Mouse (Mus musculus) limb, embryonic 10.5 days (tissue): ENCODE measurements around the gene Shq1. TPM values are rescaled to one million over a fixed set of nuclear protein-coding genes. Genes with fewer than 3 reads are reported as not detected.

Source experiments
- DNase-seq: peaks from one replicate; pipeline ENCODE4 v3.0.0-alpha.2; 2017; ENCODE audit warnings: low spot score
- H3K27ac ChIP-seq: fragments of 300-500 bp; sonication (generic); 2 replicates; pipeline ENCODE4 v1.5.1; 2016; ENCODE audit warnings: mild to moderate bottlenecking
- H3K27me3 ChIP-seq: fragments of 300-500 bp; sonication (generic); 2 replicates; pipeline ENCODE4 v1.6.1; 2016; ENCODE audit warnings: low read depth, mild to moderate bottlenecking; ENCODE audit not compliant: poor library complexity, severe bottlenecking
- H3K36me3 ChIP-seq: fragments of 300-500 bp; sonication (generic); 2 replicates; pipeline ENCODE4 v1.6.1; 2016; ENCODE audit warnings: mild to moderate bottlenecking, moderate library complexity
- H3K4me1 ChIP-seq: fragments of 300-500 bp; sonication (generic); 2 replicates; pipeline ENCODE4 v1.6.1; 2016
- H3K4me3 ChIP-seq: fragments of 300-500 bp; sonication (generic); 2 replicates; pipeline ENCODE4 v1.5.1; 2016; ENCODE audit warnings: mild to moderate bottlenecking, moderate library complexity
- H3K9me3 ChIP-seq: fragments of 300-500 bp; sonication (generic); replicated peaks from 2 replicates; pipeline ENCODE4 v1.6.1; 2016; ENCODE audit warnings: mild to moderate bottlenecking
- WGBS: fragments of 180-500 bp; shearing (Covaris S2); methylation state at CpG from one replicate; pipeline ENCODE4 v1.1.7; 2016; 5-methylcytosine and 5-hydroxymethylcytosine counted together
- polyA plus RNA-seq: library from polyadenylated mRNA; unstranded; fragments of >200 nt; fragmentation: Nextera tagmentation; extraction: Ambion mirVana; gene quantifications from 2 replicates; pipeline ENCODE4 v1.2.1, GENCODE M21; 2016

Gene Shq1
- polyA plus RNA-seq, 1 experiment from 2014 or later: 21.8 TPM

DNA sequence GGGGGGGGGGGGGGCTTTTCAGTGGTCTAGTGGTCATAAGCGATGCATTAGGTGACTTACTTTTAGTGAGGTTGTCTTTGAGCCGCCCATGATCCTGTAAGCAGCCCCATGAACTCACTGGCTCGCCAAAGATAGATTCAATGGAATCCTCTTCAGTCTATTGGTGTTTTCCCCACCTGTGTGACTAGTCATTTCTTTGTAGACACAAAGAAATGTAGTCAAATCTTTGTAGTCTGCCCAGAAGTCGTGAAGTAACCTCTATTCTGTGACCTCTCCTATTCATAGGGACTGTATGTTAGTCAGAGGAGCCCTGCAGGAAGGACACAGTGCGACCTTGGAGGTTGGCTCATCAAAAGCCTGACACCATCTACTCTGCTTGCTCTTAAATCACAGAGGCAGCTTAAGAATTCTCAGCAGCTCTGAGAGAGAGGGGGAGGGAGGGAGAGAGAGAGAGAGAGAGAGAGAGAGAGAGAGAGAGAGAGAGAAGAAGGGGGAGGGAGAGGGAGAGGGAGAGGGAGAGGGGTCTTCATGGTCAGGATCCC is 150.3 kb downstream of the Shq1 start:
- Histone ChIP-seq H3K9me3 (no peaks in the 10 kb centered on the region), H3K27ac (no peak overlapping the region), H3K27me3 (peaks cover 87% of the 10 kb centered on the region), H3K4me1 (peaks cover 48% of the 10 kb centered on the region), H3K4me3 (no peak overlapping the region), H3K36me3 (no peaks in the 10 kb centered on the region)
- 74% methylated on average over 5 of the region's 5 CpGs for WGBS
- no peak for DNase-seq

DNA sequence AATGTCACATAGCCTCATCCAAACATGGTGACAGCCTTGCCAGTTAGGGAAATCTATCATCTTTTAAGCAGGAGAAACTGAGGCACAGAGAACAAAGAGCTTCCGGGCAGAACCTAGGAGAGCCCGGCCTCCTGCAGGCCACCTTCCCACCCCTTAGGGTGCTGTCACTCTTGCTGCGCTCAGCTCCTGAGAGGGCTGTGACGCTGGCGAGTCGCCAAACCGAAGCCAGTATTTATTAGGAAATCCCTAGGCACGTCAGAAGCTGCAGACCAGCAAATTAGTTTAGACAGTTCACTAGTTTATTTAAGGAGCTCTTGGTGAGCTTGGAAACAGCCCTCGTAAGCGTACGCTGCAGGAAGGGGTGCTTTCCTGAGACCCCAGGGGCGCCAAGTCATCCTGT is 151.1 kb downstream of the Shq1 start:
- H3K4me3 ChIP-seq: no peak overlapping the region
- no peaks in the 10 kb centered on the region for H3K9me3 ChIP-seq
- peaks cover 89% of the 10 kb centered on the region for H3K27me3 ChIP-seq
- no peaks in the 10 kb centered on the region for H3K36me3 ChIP-seq
- WGBS: 71% methylated on average over 12 of the region's 12 CpGs
- no peak overlapping the region for H3K27ac ChIP-seq
- no peak for DNase-seq
- peaks cover 41% of the 10 kb centered on the region for H3K4me1 ChIP-seq

Other genes starting within 250 kb of the Shq1 start
- gene Gxylt2, start 33.6 kb upstream of the Shq1 start, polyA plus RNA-seq: 2.4 and 4.4 TPM in 2 replicates
- 21.0 and 26.9 TPM in 2 replicates for gene Ppp4r2, start 162.5 kb upstream of the Shq1 start, polyA plus RNA-seq